Mouse (Mus musculus) spleen, adult 2 months (tissue): ENCODE data around the gene Ccdc142.

ENCODE experiments used
- CTCF ChIP-seq: fragments of 200-500 bp; IDR thresholded peaks from 2 replicates; pipeline ENCODE4 v1.5.1; 2011; ENCODE audit warnings: mild to moderate bottlenecking, inconsistent platforms; ENCODE audit not compliant: insufficient read depth, insufficient read length, insufficient replicate concordance; ENCODE audit errors: extremely low read depth
- POLR2A ChIP-seq: fragments of 200-500 bp; IDR thresholded peaks from 2 replicates; pipeline ENCODE4 v1.6.1; 2011; ENCODE audit warnings: low read depth, low read length, inconsistent platforms

- TF ChIP-seq POLR2A (no peak), CTCF (no peak)
Measured at GRCm38 (mm10) chr6:83065995-83066394, 35.4 kb upstream of the Ccdc142 start.
